Mouse (Mus musculus): ENCODE data around the gene Atp12a.

The Atp12a gene

GRCm38 (mm10) chr14:56364711-56365237 lies at the start of gene Atp12a:
Atp12a (plus strand) TSS chr14:56365068.
- DNase-seq (ENCODE audit: low spot score) = no peak

- no peak for DNase-seq (ENCODE audit: low spot score)
These were observed 49.3 kb upstream of the Atp12a start for GRCm38 (mm10) chr14:56315519-56315918.

- DNase-seq (ENCODE audit: low spot score) = no peak
These were observed 48.5 kb upstream of the Atp12a start for GRCm38 (mm10) chr14:56316333-56316732.

GRCm38 (mm10) chr14:56322982-56323381 lies 41.9 kb upstream of the Atp12a start:
- no peak for DNase-seq (ENCODE audit: low spot score)

GRCm38 (mm10) chr14:56325038-56325437 lies 39.8 kb upstream of the Atp12a start:
- no peak for DNase-seq (ENCODE audit: low spot score)

GRCm38 (mm10) chr14:56333700-56334099 lies 31.2 kb upstream of the Atp12a start:
- no peak for DNase-seq (ENCODE audit: low spot score)

- DNase-seq (ENCODE audit: low spot score) = no peak
These were observed 30.4 kb upstream of the Atp12a start for GRCm38 (mm10) chr14:56334437-56334836.

- DNase-seq (ENCODE audit: low spot score) = no peak
These were observed 28.8 kb upstream of the Atp12a start for GRCm38 (mm10) chr14:56336032-56336431.

GRCm38 (mm10) chr14:56337075-56337474 lies 27.8 kb upstream of the Atp12a start:
- DNase-seq (ENCODE audit: low spot score) = no peak

- peak; percentile 59 for DNase-seq (ENCODE audit: low spot score)
These were observed 27.2 kb upstream of the Atp12a start for GRCm38 (mm10) chr14:56337696-56338095.

- DNase-seq (ENCODE audit: low spot score) = no peak
These were observed 25.9 kb upstream of the Atp12a start for GRCm38 (mm10) chr14:56338882-56339442.

GRCm38 (mm10) chr14:56348704-56349103 lies 16.2 kb upstream of the Atp12a start:
- no peak for DNase-seq (ENCODE audit: low spot score)

- DNase-seq (ENCODE audit: low spot score) = no peak
These were observed 15.3 kb upstream of the Atp12a start for GRCm38 (mm10) chr14:56349541-56349940.

GRCm38 (mm10) chr14:56351959-56352660 lies 12.8 kb upstream of the Atp12a start:
- DNase-seq (ENCODE audit: low spot score) = peak; percentile 68

- no peak for DNase-seq (ENCODE audit: low spot score)
These were observed 10.1 kb upstream of the Atp12a start for GRCm38 (mm10) chr14:56354803-56355202.

GRCm38 (mm10) chr14:56355396-56355795 lies 9.5 kb upstream of the Atp12a start:
- no peak for DNase-seq (ENCODE audit: low spot score)

GRCm38 (mm10) chr14:56356196-56356595 lies 8.7 kb upstream of the Atp12a start:
- DNase-seq (ENCODE audit: low spot score) = no peak

GRCm38 (mm10) chr14:56358422-56358821 lies 6.4 kb upstream of the Atp12a start:
- DNase-seq (ENCODE audit: low spot score) = no peak

- no peak for DNase-seq (ENCODE audit: low spot score)
These were observed 5.7 kb upstream of the Atp12a start for GRCm38 (mm10) chr14:56359131-56359530.

- DNase-seq (ENCODE audit: low spot score) = no peak
These were observed 424 bp downstream of the Atp12a start for GRCm38 (mm10) chr14:56365292-56365691.

GRCm38 (mm10) chr14:56366712-56367111 lies 1.8 kb downstream of the Atp12a start:
- peak; percentile 51 for DNase-seq (ENCODE audit: low spot score)

GRCm38 (mm10) chr14:56368834-56369233 lies 4.0 kb downstream of the Atp12a start:
- peak; percentile 64 for DNase-seq (ENCODE audit: low spot score)

GRCm38 (mm10) chr14:56375731-56376130 lies 10.9 kb downstream of the Atp12a start:
- DNase-seq (ENCODE audit: low spot score) = peak; percentile 86

- DNase-seq (ENCODE audit: low spot score) = no peak
These were observed 12.9 kb downstream of the Atp12a start for GRCm38 (mm10) chr14:56377745-56378144.

Measured in testis, postnatal 10 days (tissue).